Mouse (Mus musculus) megakaryocyte, embryonic 14.5 days (primary cell): ENCODE measurements around the gene Zkscan1. TPM values are rescaled to one million over a fixed set of nuclear protein-coding genes. Genes with fewer than 3 reads are reported as not detected.
A peak's percentile ranks its signal among the peaks of the same experiment; 100 is the strongest.
"Not testable (repeated sequence)": the region's sequence is repeated elsewhere in the genome, so short reads cannot be mapped to it uniquely, and the experiment has no call there.

Source experiments
- H3K27me3 ChIP-seq: replicated peaks from 2 replicates; pipeline ENCODE3; 2012; ENCODE audit warnings: inconsistent platforms
- H3K36me3 ChIP-seq: replicated peaks from 2 replicates; pipeline ENCODE3; 2012; ENCODE audit warnings: low read length, inconsistent platforms, mixed read lengths
- H3K4me1 ChIP-seq: 2 replicates; pipeline ENCODE4 v1.6.1; 2012; ENCODE audit warnings: inconsistent platforms
- H3K4me3 ChIP-seq: replicated peaks from 2 replicates; pipeline ENCODE3; 2012; ENCODE audit warnings: moderate library complexity, mild to moderate bottlenecking, inconsistent platforms
- H3K9me3 ChIP-seq: 2 replicates; pipeline ENCODE4 v1.6.1; 2012; ENCODE audit warnings: inconsistent platforms
- FLI1 ChIP-seq: IDR thresholded peaks from 2 replicates; pipeline ENCODE4 v1.6.1; 2012; ENCODE audit warnings: low read length, inconsistent platforms, mixed read lengths
- GATA1 ChIP-seq: IDR thresholded peaks from 3 replicates; pipeline ENCODE4 v1.6.1; 2012; ENCODE audit warnings: mixed read lengths, low read length, inconsistent platforms, borderline replicate concordance
- polyA plus RNA-seq: library from polyadenylated mRNA; stranded (reverse); fragments of >175 nt; gene quantifications from 2 replicates; pipeline ENCODE4 v1.2.3, GENCODE M21; 2012; ENCODE audit warnings: low replicate concordance; ENCODE audit not compliant: insufficient read depth

Gene Zkscan1
- polyA plus RNA-seq, 1 experiment: 0.38 TPM

- H3K4me3 ChIP-seq: peak overlapping the region; percentile 97
- peaks cover 18% of the 10 kb centered on the region for H3K36me3 ChIP-seq
- H3K4me1 ChIP-seq: peaks cover 32% of the 10 kb centered on the region
- TF ChIP-seq FLI1 (no peak), GATA1 (no peak)
- no peaks in the 10 kb centered on the region for H3K27me3 ChIP-seq
- 0 out of 2 replicates have a peak, but pooled peaks cover 4% of the 10 kb centered on the region for H3K9me3 ChIP-seq
Observed at GRCm38 (mm10) chr5:138085421-138085911, 582 bp downstream of the Zkscan1 start.

GRCm38 (mm10) chr5:138086842-138087241 is 2.0 kb downstream of the Zkscan1 start:
- H3K36me3 ChIP-seq: peaks cover 20% of the 10 kb centered on the region
- no peaks in the 10 kb centered on the region for H3K27me3 ChIP-seq
- H3K4me3 ChIP-seq: no peak overlapping the region
- peaks cover 32% of the 10 kb centered on the region for H3K4me1 ChIP-seq
- TF ChIP-seq GATA1 (no peak), FLI1 (no peak)
- H3K9me3 ChIP-seq: no peaks in the 10 kb centered on the region

- Histone ChIP-seq H3K27me3 (no peaks in the 10 kb centered on the region), H3K36me3 (peaks cover 31% of the 10 kb centered on the region), H3K9me3 (no peaks in the 10 kb centered on the region), H3K4me3 (no peak overlapping the region), H3K4me1 (peaks cover 36% of the 10 kb centered on the region)
- TF ChIP-seq GATA1 (no peak), FLI1 (no peak)
Observed at GRCm38 (mm10) chr5:138088366-138088765, 3.5 kb downstream of the Zkscan1 start.

GRCm38 (mm10) chr5:138089108-138089551 is 4.2 kb downstream of the Zkscan1 start:
- TF ChIP-seq FLI1 (no peak), GATA1 (no peak)
- Histone ChIP-seq H3K4me1 (peaks cover 36% of the 10 kb centered on the region), H3K4me3 (no peak overlapping the region), H3K36me3 (peaks cover 37% of the 10 kb centered on the region), H3K9me3 (no peaks in the 10 kb centered on the region), H3K27me3 (no peaks in the 10 kb centered on the region)

GRCm38 (mm10) chr5:138090271-138090670 is 5.4 kb downstream of the Zkscan1 start:
- no peak for TF ChIP-seq FLI1
- no peak for TF ChIP-seq GATA1
- H3K27me3 ChIP-seq: no peaks in the 10 kb centered on the region
- H3K36me3 ChIP-seq: peaks cover 48% of the 10 kb centered on the region
- H3K4me1 ChIP-seq: peaks cover 36% of the 10 kb centered on the region
- no peak overlapping the region for H3K4me3 ChIP-seq
- no peaks in the 10 kb centered on the region for H3K9me3 ChIP-seq

- H3K36me3 ChIP-seq: peaks cover 53% of the 10 kb centered on the region
- H3K4me1 ChIP-seq: peaks cover 35% of the 10 kb centered on the region
- no peak overlapping the region for H3K4me3 ChIP-seq
- no peaks in the 10 kb centered on the region for H3K27me3 ChIP-seq
- no peak for TF ChIP-seq GATA1
- no peak for TF ChIP-seq FLI1
- no peaks in the 10 kb centered on the region for H3K9me3 ChIP-seq
Observed at GRCm38 (mm10) chr5:138090737-138091136, 5.9 kb downstream of the Zkscan1 start.

- H3K4me1 ChIP-seq: peaks cover 20% of the 10 kb centered on the region
- H3K27me3 ChIP-seq: no peaks in the 10 kb centered on the region
- TF ChIP-seq FLI1 (no peak), GATA1 (no peak)
- H3K9me3 ChIP-seq: no peaks in the 10 kb centered on the region
- no peak overlapping the region for H3K4me3 ChIP-seq
- peaks cover 66% of the 10 kb centered on the region for H3K36me3 ChIP-seq
Observed at GRCm38 (mm10) chr5:138092771-138093170, 7.9 kb downstream of the Zkscan1 start.

- Histone ChIP-seq H3K4me1 (peaks cover 5% of the 10 kb centered on the region; the same call in 1 of the 2 replicates), H3K4me3 (no peak overlapping the region), H3K36me3 (peaks cover 73% of the 10 kb centered on the region), H3K9me3 (no peaks in the 10 kb centered on the region), H3K27me3 (no peaks in the 10 kb centered on the region)
- TF ChIP-seq GATA1: no peak
- no peak for TF ChIP-seq FLI1
Observed at GRCm38 (mm10) chr5:138094474-138094873, 9.6 kb downstream of the Zkscan1 start.

- Histone ChIP-seq H3K9me3 (no peaks in the 10 kb centered on the region), H3K4me1 (peaks cover 3% of the 10 kb centered on the region; the same call in 1 of the 2 replicates), H3K36me3 (peaks cover 54% of the 10 kb centered on the region), H3K27me3 (no peaks in the 10 kb centered on the region), H3K4me3 (no peak overlapping the region)
- no peak for TF ChIP-seq GATA1
- no peak for TF ChIP-seq FLI1
Observed at GRCm38 (mm10) chr5:138104976-138105375, 20.1 kb downstream of the Zkscan1 start.

GRCm38 (mm10) chr5:138107130-138107529 is 22.2 kb downstream of the Zkscan1 start:
- Histone ChIP-seq H3K4me3 (no peak overlapping the region), H3K9me3 (no peaks in the 10 kb centered on the region), H3K27me3 (no peaks in the 10 kb centered on the region), H3K4me1 (peaks cover 3% of the 10 kb centered on the region; the same call in 1 of the 2 replicates), H3K36me3 (peaks cover 32% of the 10 kb centered on the region)
- TF ChIP-seq FLI1 (no peak), GATA1 (no peak)

GRCm38 (mm10) chr5:138109847-138110396 is 25.0 kb downstream of the Zkscan1 start:
- not testable (repeated sequence) for H3K27me3 ChIP-seq, H3K4me3 ChIP-seq, H3K9me3 ChIP-seq, H3K36me3 ChIP-seq
- peaks cover 10% of the 10 kb centered on the region; the same call in 1 of the 2 replicates for H3K4me1 ChIP-seq
